Mouse (Mus musculus) megakaryocyte, embryonic 14.5 days (primary cell): ENCODE data around the gene Aph1a.

Experiments
- FLI1 ChIP-seq: IDR thresholded peaks from 2 replicates; pipeline ENCODE4 v1.6.1; 2012; ENCODE audit warnings: low read length, inconsistent platforms, mixed read lengths
- GATA1 ChIP-seq: IDR thresholded peaks from 3 replicates; pipeline ENCODE4 v1.6.1; 2012; ENCODE audit warnings: mixed read lengths, low read length, inconsistent platforms, borderline replicate concordance

DNA sequence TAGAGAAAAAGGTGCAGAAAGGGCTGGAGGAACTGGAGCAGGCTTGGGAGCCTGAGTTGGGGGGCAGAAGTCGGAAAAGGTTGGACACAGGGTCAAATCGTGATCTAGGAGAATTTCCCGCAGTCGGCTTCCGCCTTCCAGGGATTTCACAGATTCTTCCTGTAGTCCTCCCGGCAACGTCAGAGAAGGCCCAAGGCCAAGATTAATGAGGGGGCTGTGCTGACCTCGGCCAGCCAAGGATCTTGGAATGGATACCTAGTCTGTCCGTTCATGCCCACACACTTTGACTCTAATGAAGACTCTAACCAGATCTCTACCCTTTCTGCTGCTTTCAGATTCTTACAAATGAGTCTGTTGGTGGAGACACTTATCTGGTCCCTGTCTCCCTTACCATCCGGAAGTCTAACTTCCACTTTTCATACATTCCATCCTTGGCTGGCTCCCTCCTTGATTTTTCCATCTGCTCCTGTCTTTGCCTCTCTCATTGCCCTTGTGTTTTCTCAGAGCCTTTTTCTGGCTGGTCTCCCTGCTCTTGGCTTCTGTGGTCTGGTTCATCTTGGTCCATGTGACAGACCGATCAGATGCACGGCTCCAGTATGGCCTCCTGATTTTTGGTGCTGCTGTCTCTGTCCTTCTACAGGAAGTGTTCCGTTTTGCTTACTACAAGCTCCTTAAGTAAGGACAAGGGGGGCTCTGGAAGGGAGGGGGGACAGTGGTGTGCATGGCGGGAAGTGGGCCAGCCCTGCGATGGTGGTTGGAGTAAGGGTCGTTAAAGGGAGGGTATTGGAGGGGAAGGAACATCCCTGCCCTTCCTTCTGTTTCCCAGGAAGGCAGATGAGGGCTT is 770 bp downstream of the Aph1a start:
- no peak for TF ChIP-seq GATA1
- no peak for TF ChIP-seq FLI1
